Mouse (Mus musculus): Measurements from ENCODE around the gene Dnah12.

GRCm38 (mm10) chr14:26660233-26660632 lies 32.8 kb upstream of the Dnah12 start:
- TF ChIP-seq CTCF (IDR thresholded peaks at IDR 0.05; ENCODE audit: extremely low read depth, insufficient read depth, insufficient read length, insufficient replicate concordance) (no peak), POLR2A (IDR thresholded peaks at IDR 0.05; ENCODE audit: low read depth, low read length) (no peak)
